Mouse (Mus musculus) heart, embryonic 12.5 days (tissue): ENCODE measurements around the gene Gm5148. TPM values are rescaled to one million over a fixed set of nuclear protein-coding genes. Genes with fewer than 3 reads are reported as not detected.

ENCODE experiments used
- ATAC-seq: fragments of 200-750 bp; cut with Nextera tagmentation; 2 replicates; pipeline ENCODE4 v1.8.0; 2017; ENCODE audit warnings: moderate TSS enrichment, moderate library complexity; ENCODE audit not compliant: insufficient number of reproducible peaks, low FRiP score
- H3K27ac ChIP-seq: fragments of 300-500 bp; sonication (generic); 2 replicates; pipeline ENCODE4 v1.5.1; 2016; ENCODE audit warnings: mild to moderate bottlenecking, moderate library complexity; ENCODE audit not compliant: poor library complexity, severe bottlenecking
- H3K27me3 ChIP-seq: fragments of 300-500 bp; sonication (generic); replicated peaks from 2 replicates; pipeline ENCODE4 v1.6.1; 2016; ENCODE audit warnings: mild to moderate bottlenecking, moderate library complexity
- H3K36me3 ChIP-seq: fragments of 300-500 bp; sonication (generic); 2 replicates; pipeline ENCODE4 v1.6.1; 2016; ENCODE audit warnings: mild to moderate bottlenecking, moderate library complexity
- H3K4me1 ChIP-seq: fragments of 300-500 bp; sonication (generic); replicated peaks from 2 replicates; pipeline ENCODE4 v1.6.1; 2016; ENCODE audit warnings: mild to moderate bottlenecking
- H3K4me2 ChIP-seq: fragments of 300-500 bp; sonication (generic); 2 replicates; pipeline ENCODE4 v1.6.1; 2016; ENCODE audit warnings: mild to moderate bottlenecking, moderate library complexity
- H3K4me3 ChIP-seq: fragments of 300-500 bp; sonication (generic); 2 replicates; pipeline ENCODE4 v1.5.1; 2016; ENCODE audit warnings: mild to moderate bottlenecking
- H3K9ac ChIP-seq: fragments of 300-500 bp; sonication (generic); 2 replicates; pipeline ENCODE4 v1.6.1; 2016; ENCODE audit warnings: mild to moderate bottlenecking, moderate library complexity
- H3K9me3 ChIP-seq: fragments of 300-500 bp; sonication (generic); replicated peaks from 2 replicates; pipeline ENCODE4 v1.6.1; 2016; ENCODE audit warnings: mild to moderate bottlenecking, moderate library complexity
- WGBS: fragments of 180-500 bp; shearing (Covaris S2); methylation state at CpG from one replicate; pipeline ENCODE4 v1.1.7; 2016; 5-methylcytosine and 5-hydroxymethylcytosine counted together
- polyA plus RNA-seq: library from polyadenylated mRNA; unstranded; fragments of >200 nt; fragmentation: Nextera tagmentation; extraction: Ambion mirVana; gene quantifications from 2 replicates; pipeline ENCODE4 v1.2.1, GENCODE M21; 2016

Gm5148 gene
- polyA plus RNA-seq, 1 experiment from 2014 or later = 1.5 TPM

DNA sequence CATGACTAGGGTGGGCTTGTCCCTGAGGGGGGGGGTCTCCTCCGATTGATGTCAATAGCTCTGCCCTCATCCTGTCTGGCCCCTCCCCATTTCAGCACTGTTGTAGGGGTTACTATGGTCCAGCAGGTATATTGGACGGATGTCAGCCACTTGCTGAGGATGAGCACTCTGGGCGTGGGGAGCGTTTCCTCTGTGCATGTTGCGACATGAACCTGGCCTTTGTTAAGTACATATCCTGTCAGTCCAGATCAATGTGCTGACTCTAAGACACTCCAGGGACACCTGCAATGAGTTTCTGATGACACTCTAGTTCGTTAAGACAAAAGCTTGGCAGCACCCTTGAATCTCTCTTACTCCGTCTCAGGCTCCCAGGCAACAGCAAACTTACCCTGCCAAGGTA is 8.6 kb downstream of the Gm5148 start:
- no peaks in the 10 kb centered on the region for H3K36me3 ChIP-seq
- no peak overlapping the region for H3K9ac ChIP-seq
- H3K4me2 ChIP-seq = no peak overlapping the region
- ATAC-seq = no peak
- peaks cover 13% of the 10 kb centered on the region; the same call in 1 of the 2 replicates for H3K27me3 ChIP-seq
- H3K4me1 ChIP-seq = peaks cover 9% of the 10 kb centered on the region; the same call in 1 of the 2 replicates
- H3K9me3 ChIP-seq = no peaks in the 10 kb centered on the region
- 73% methylated on average over 7 of the region's 7 CpGs for WGBS
- H3K27ac ChIP-seq = no peak overlapping the region
- H3K4me3 ChIP-seq = no peak overlapping the region

DNA sequence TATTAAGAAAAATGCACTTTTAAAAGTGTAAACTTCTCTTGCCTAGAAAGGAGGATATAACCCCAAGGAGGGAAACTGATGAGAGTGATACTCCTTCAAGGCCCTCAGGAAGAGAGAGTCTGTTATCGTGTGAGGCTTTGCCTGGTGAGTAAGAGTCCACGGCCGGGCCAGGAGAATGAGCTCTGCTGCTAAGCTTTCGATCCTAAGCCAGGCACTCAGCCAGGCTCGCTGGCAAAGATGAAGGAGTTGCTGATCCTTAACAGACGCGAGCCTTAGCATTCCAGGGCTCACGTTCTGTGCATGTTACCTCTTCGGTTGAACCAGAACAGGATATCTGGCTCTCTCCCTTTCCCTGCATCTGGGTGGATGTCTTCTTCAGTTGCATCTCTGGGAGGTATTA is 11.8 kb downstream of the Gm5148 start:
- 34% methylated on average over 9 of the region's 9 CpGs for WGBS
- H3K27ac ChIP-seq = no peak overlapping the region
- peaks cover 9% of the 10 kb centered on the region; the same call in 1 of the 2 replicates for H3K4me1 ChIP-seq
- H3K9ac ChIP-seq = no peak overlapping the region
- peaks cover 12% of the 10 kb centered on the region for H3K27me3 ChIP-seq
- no peak overlapping the region for H3K4me3 ChIP-seq
- H3K4me2 ChIP-seq = no peak overlapping the region
- ATAC-seq = no peak
- peaks cover 6% of the 10 kb centered on the region; the same call in 1 of the 2 replicates for H3K9me3 ChIP-seq
- no peaks in the 10 kb centered on the region for H3K36me3 ChIP-seq

DNA sequence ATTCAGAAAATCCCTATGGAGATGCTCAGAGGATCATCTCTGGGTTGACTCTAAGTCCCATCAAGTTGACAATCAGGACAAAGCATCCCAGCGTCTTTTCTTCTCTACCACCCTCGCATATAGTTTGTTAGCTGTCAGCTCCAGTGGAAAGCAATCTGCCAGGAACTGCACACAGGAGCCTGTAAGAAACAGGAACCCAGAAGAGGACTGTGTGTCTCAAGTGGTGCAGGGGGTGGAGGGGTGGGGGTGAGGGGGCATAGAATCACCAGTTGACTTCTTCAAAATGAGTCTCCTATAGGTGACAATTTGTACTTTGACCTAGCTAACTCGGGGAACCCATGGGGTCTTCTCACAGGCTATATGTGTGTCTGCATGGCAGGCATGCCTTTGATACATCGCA is 12.7 kb downstream of the Gm5148 start:
- 79% methylated on average over 4 of the region's 4 CpGs for WGBS
- Histone ChIP-seq H3K27me3 (peaks cover 12% of the 10 kb centered on the region), H3K4me3 (no peak overlapping the region), H3K36me3 (no peaks in the 10 kb centered on the region), H3K4me2 (no peak overlapping the region), H3K27ac (no peak overlapping the region), H3K9ac (no peak overlapping the region), H3K9me3 (peaks cover 6% of the 10 kb centered on the region; the same call in 1 of the 2 replicates), H3K4me1 (peaks cover 9% of the 10 kb centered on the region; the same call in 1 of the 2 replicates)
- no peak for ATAC-seq

DNA sequence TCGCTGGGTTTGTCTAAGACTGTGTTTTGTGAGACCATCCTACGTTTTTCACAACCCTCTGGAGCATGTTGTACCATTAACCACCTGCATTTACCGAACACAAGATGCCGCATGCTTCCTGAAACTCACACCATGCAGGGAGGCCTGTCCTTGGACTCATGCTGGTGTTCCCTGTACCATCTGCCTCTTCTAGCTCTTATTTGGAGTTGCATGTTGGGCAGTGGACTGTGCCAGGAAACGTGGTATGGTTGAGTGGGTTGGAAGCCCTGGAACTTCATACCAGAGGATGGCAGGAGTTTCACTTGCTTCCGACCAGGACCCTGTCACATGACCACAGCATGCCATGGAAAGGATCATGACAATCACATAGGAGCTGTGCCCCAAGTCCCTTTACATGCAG is 16.5 kb downstream of the Gm5148 start:
- 86% methylated on average over 6 of the region's 6 CpGs for WGBS
- Histone ChIP-seq H3K9me3 (peaks cover 12% of the 10 kb centered on the region; the same call in 1 of the 2 replicates), H3K27me3 (peaks cover 6% of the 10 kb centered on the region; the same call in 1 of the 2 replicates), H3K36me3 (no peaks in the 10 kb centered on the region), H3K27ac (no peak overlapping the region), H3K4me1 (peaks cover 21% of the 10 kb centered on the region), H3K9ac (no peak overlapping the region), H3K4me2 (no peak overlapping the region), H3K4me3 (no peak overlapping the region)
- ATAC-seq = no peak

GRCm38 (mm10) chr3:37706439-37706838 is 17.9 kb downstream of the Gm5148 start:
- ATAC-seq = no peak
- Histone ChIP-seq H3K9me3 (peaks cover 19% of the 10 kb centered on the region; the same call in 1 of the 2 replicates), H3K36me3 (no peaks in the 10 kb centered on the region), H3K27ac (no peak overlapping the region), H3K9ac (no peak overlapping the region), H3K4me2 (no peak overlapping the region), H3K4me1 (peaks cover 13% of the 10 kb centered on the region), H3K27me3 (peaks cover 6% of the 10 kb centered on the region; the same call in 1 of the 2 replicates), H3K4me3 (no peak overlapping the region)
- 71% methylated on average over 4 of the region's 4 CpGs for WGBS

- Histone ChIP-seq H3K27ac (no peak overlapping the region), H3K4me1 (peaks cover 13% of the 10 kb centered on the region), H3K4me3 (no peak overlapping the region), H3K9ac (no peak overlapping the region), H3K9me3 (peaks cover 19% of the 10 kb centered on the region; the same call in 1 of the 2 replicates), H3K27me3 (peaks cover 6% of the 10 kb centered on the region; the same call in 1 of the 2 replicates), H3K4me2 (no peak overlapping the region; the same call in 1 of the 2 replicates), H3K36me3 (no peaks in the 10 kb centered on the region)
- ATAC-seq = 0 out of 2 replicates have a peak, but pooled peaks have one; percentile 9
- WGBS = 8% methylated on average over 6 of the region's 6 CpGs
Measured at GRCm38 (mm10) chr3:37705436-37705835, 18.9 kb downstream of the Gm5148 start.

GRCm38 (mm10) chr3:37704701-37705279 is 19.5 kb downstream of the Gm5148 start:
- H3K4me3 ChIP-seq = no peak overlapping the region
- no peaks in the 10 kb centered on the region for H3K36me3 ChIP-seq
- no peak overlapping the region for H3K27ac ChIP-seq
- 29% methylated on average over 14 of the region's 14 CpGs for WGBS
- peak overlapping the region; percentile 28; the same call in 1 of the 2 replicates for H3K4me2 ChIP-seq
- H3K4me1 ChIP-seq = peaks cover 13% of the 10 kb centered on the region
- no peak overlapping the region for H3K9ac ChIP-seq
- peaks cover 13% of the 10 kb centered on the region; the same call in 1 of the 2 replicates for H3K9me3 ChIP-seq
- ATAC-seq = peak; percentile 64; the same call in 1 of the 2 replicates
- H3K27me3 ChIP-seq = peaks cover 6% of the 10 kb centered on the region; the same call in 1 of the 2 replicates

DNA sequence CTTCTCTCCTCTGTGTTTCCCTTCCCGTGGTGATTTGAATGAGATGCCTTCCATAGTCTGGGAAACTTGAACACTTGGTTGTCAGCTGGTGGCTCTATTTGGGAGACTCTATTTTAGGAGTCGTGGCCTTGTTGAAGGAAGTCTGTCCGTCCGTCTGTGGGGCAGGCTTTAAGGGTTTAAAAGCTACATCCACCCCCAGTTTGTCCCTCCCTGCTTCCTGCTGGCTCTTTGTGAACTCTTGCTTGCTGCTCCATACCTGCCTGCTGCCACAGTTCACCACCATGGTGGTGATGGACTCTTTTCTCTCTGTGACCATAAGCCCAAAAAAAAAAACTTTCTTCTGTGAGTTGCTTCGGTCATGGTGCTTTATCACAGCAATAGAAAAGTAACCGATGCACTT is 21.2 kb downstream of the Gm5148 start:
- Histone ChIP-seq H3K36me3 (no peaks in the 10 kb centered on the region), H3K9ac (no peak overlapping the region), H3K4me1 (peaks cover 13% of the 10 kb centered on the region), H3K4me3 (no peak overlapping the region), H3K9me3 (peaks cover 13% of the 10 kb centered on the region; the same call in 1 of the 2 replicates), H3K27me3 (peaks cover 8% of the 10 kb centered on the region; the same call in 1 of the 2 replicates), H3K4me2 (no peak overlapping the region), H3K27ac (no peak overlapping the region)
- 87% methylated on average over 6 of the region's 6 CpGs for WGBS
- ATAC-seq = no peak

DNA sequence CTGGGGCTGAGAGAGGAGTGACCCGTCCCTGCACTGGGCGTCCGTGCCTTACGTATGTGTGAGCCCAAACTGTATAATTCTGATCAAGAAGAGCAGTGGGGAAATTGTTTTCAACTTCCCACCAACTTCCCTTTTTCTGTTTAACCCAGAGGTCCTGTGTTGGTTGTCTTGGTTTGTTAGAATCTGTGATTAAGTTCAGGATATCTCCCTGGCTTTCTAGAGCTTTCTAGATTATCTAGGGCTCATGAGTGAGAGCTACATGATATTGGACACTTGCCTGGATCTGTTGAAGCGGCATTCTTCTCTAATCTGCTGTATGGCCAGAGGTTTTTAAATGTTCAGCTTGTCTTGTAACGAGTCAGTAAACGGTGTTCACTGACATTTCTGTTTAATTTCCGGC is 30.7 kb downstream of the Gm5148 start:
- ATAC-seq = no peak
- H3K36me3 ChIP-seq = no peaks in the 10 kb centered on the region
- WGBS = 44% methylated on average over 8 of the region's 8 CpGs
- H3K9me3 ChIP-seq = no peaks in the 10 kb centered on the region
- H3K4me2 ChIP-seq = no peak overlapping the region
- H3K27me3 ChIP-seq = 0 out of 2 replicates have a peak, but pooled peaks cover 6% of the 10 kb centered on the region
- H3K4me3 ChIP-seq = no peak overlapping the region
- H3K27ac ChIP-seq = no peak overlapping the region
- H3K4me1 ChIP-seq = peaks cover 12% of the 10 kb centered on the region
- H3K9ac ChIP-seq = no peak overlapping the region

DNA sequence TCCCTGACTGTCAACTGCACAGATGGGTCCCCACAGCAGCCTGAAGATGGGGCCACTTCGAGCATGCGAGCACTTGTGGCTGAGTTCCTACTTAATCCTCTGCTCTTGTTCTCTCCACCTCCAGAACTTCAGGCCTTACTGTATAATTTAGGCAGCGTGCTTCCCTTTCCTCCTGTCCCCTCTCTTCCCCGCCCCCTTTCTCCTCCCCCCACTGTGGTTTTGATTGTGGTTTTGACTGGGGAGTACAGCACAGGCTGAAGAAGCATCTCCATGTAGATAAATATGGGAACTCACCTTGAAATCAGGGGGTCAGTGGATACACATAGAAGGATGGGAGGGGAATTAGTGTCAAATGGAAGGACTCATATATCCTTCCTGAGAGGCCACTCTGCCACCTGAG is 31.3 kb downstream of the Gm5148 start:
- Histone ChIP-seq H3K4me1 (peaks cover 14% of the 10 kb centered on the region), H3K27ac (no peak overlapping the region), H3K36me3 (no peaks in the 10 kb centered on the region), H3K4me3 (no peak overlapping the region), H3K27me3 (0 out of 2 replicates have a peak, but pooled peaks cover 6% of the 10 kb centered on the region), H3K4me2 (no peak overlapping the region), H3K9me3 (no peaks in the 10 kb centered on the region), H3K9ac (no peak overlapping the region)
- 65% methylated on average over 4 of the region's 4 CpGs for WGBS
- no peak for ATAC-seq

DNA sequence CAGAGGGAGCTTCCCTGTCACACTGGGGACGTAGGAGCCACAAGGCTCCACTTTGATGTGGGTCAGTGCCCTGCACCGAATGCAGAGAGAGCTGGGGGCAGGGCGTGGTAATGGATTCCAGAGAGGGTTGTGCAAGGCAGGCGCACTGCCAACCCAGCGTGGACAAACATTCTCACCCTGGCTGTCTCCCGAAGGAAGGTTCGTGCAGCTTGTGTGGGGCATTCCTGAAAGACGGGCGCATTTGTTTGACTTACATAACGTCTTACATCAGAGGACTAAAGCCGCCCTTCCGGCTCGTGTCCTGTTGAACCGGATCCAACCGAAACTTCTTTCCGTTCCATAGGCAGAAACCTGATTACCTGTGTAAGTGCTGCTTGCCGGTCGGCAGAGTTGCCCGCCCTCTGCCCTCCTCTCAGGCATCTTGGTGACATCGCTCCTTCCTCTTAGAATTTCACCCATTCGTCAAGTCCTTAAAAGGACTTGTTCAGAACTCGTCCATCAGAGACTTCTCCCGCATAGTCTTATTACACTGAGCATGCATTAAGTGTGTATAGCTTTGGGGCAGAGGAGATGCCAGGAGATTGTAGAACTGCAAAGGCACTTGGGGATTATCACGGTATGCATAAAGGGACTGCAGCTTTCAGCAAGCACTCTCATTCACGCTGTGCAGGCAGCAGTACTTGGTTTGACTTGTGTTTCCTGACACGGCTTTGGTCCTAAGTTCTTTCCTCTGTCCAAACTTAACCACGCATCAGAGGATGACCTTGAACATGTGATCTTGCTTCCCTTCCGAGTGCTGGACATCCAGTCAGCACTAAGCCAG is 36.9 kb downstream of the Gm5148 start:
- Histone ChIP-seq H3K27ac (no peak overlapping the region), H3K36me3 (no peaks in the 10 kb centered on the region), H3K9ac (peak overlapping the region; percentile 41), H3K27me3 (peaks cover 22% of the 10 kb centered on the region), H3K4me2 (peak overlapping the region; percentile 68), H3K4me3 (peak overlapping the region; percentile 42), H3K9me3 (no peaks in the 10 kb centered on the region), H3K4me1 (peaks cover 16% of the 10 kb centered on the region)
- peak; percentile 33; the same call in 1 of the 2 replicates for ATAC-seq
- WGBS = 14% methylated on average over 28 of the region's 28 CpGs
